Mouse (Mus musculus): Measurements from ENCODE around the gene Cebpb.

Cebpb gene

DNA sequence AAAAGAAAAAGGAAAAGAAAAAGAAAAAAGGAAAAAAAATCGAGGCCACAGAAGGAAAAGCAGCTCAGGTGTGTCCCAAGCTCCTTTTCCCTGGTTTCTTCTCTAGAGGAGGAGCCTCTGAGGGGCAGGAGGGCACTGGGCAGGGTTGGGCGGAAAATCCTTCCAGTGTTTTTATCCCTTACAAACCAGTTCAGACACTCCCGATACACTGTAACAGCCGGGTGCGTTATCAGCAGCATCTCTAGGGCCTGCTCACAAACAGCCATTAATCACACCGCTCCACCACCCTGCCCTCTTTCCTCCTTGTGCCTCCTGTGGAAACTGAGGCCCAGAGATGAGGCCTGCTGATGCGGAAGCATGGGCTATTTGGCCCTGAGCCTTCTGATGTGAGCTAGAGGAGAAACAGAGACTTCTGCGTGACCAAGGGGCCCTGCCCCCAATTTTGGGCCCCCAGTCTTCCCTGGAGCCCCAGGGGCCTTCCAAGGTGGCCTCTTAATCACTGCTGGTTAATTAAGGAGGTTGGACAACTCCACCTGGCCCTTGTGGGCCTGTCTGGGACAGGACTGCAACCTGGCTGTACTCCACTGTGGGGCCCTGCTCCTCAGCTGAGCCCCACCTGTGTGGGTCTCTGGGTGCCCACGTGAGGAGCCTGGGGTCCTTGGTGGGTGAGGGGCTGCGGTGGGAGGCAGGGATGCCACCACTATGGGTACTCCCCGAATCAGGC lies 32.6 kb downstream of the Cebpb start:
- DNase-seq (ENCODE audit: low spot score in 2 of 2) = no peak

DNA sequence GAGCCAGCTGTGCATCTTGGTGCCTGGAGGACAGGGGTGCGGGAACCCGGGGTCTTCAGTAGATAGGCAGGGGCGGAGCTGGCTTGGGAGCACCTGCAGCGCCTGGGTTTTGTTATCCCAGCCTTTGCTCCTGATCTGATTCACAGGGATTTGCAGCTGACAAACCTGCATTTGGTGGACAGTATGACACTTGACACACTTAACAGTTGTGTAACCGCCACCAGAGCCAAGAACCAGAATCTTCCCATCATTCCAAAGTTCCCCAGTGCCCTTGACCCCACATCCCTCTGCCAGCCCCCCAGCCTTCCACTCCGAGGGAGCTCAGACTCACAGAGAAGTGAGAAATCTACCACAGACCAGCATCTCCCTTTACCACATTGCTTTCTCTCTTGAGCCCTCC lies 33.8 kb downstream of the Cebpb start:
- no peak for DNase-seq (ENCODE audit: low spot score in 2 of 2)

- DNase-seq (ENCODE audit: low spot score in 2 of 2) = no peak
Measured at GRCm38 (mm10) chr2:167723589-167724206, 35.0 kb downstream of the Cebpb start.

GRCm38 (mm10) chr2:167725879-167726278 lies 37.2 kb downstream of the Cebpb start:
- no peak for DNase-seq (ENCODE audit: low spot score in 2 of 2)

DNA sequence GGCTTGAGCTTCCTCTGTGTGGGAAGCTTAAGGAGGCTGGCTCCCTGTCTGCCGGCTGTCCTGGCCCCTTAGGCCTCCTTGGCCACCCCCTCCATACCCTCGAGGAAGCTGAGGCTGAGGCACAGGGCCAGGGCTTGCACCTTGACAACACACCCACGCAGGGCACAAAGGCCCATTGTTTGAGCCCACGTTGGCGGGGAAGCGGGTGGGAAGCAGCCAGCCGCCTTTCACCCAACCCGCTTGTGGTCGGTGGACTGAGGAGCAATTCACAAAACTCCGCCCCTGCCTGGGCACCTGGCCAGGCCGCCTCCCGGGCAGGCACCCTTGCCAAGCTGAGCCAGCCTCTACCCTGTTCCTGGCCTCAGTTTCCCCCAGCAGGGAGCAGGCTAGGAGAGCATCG lies 38.4 kb downstream of the Cebpb start:
- DNase-seq (ENCODE audit: low spot score in 2 of 2) = peak; percentile 15 to 49

GRCm38 (mm10) chr2:167730036-167730435 lies 41.3 kb downstream of the Cebpb start:
- DNase-seq (ENCODE audit: low spot score in 2 of 2) = no peak

DNA sequence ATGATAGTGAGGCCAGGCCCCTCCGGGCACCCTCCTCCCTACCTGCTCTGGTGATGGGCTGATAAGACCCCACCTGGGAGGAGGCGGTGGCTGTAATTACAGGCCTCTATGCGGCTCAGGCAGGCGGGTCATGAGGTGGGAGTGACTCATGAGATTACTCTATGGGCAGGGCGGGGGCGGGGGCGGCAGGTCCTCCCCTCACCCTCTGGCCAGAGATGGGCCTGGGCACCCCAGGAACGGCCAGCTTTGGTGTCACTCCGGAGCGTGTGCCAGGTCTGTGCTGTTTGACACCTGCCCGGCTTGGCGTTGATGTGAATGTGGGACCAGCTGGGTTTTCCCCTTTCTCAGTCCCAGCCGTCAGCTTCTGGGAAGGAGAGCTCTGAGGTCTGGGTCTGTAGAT lies 42.4 kb downstream of the Cebpb start:
- DNase-seq (ENCODE audit: low spot score in 2 of 2) = no peak

DNA sequence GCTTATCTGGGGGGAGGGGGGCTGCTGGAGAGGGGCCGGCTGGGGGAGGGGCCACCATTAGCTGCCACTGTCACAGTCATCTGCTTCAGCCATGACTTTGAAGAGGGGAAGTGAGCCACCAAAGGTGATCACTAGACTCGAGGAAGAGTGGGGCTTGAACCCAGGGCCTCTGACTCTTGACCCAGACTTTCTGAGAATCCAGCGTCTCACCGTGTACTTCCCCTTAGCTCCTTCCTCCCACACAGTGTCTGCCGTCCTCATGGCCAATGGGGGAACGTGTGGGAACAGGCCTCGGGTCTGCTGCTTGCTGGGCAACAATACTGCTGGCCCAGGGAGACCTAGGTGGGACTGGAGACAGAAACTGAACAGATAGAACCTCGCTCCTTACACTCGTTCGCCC lies 46.1 kb downstream of the Cebpb start:
- no peak for DNase-seq (ENCODE audit: low spot score in 2 of 2)

DNA sequence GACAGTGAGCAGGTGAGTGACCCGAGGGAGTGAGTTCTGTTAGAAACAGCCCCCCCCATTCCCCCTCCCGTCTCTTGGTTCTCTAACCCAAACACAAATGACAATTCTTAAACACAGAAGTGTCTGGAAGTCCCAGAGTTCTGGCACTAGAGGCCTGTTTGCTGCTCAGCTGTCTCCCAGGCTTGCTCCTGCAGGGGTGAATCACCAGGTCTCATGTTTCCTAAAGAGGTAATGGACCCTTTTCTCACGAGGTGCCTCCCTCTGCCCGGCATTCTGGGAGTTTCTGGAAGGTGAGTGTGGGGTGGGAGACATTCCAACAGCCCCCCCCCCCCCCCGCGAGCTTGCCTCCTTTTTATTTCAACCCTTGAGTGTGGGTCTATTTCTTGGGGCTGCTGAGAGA lies 50.3 kb downstream of the Cebpb start:
- no peak for DNase-seq (ENCODE audit: low spot score in 2 of 2)
